Mouse (Mus musculus): ENCODE measurements around the gene Sec16b. TPM values are rescaled to one million over a fixed set of nuclear protein-coding genes. Genes with fewer than 3 reads are reported as not detected.
A peak's percentile ranks its signal among the peaks of the same experiment; 100 is the strongest.

Sec16b gene
- polyA plus RNA-seq, 1 experiment from 2014 or later, result 1.6 TPM

DNA sequence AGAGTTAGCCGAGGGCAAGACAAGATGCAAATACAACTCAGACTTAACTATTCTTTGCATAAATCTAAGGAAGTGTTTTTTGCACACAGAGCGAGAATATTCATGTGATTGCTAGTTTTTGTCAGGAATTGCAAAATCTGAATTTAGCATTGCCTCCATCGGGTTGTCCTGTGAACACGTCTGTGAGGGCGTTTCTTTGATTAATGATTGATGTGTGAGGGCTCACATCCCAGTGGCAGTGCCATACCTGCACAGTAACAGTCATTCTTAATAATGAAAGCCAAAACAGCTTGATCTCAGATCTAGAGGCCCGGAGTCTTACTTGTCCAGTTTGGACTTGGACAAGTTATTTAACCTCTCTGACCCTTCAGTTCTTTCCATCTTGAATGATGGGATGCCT, 3.5 kb upstream of the Sec16b start:
- WGBS, result 74% methylated on average over 6 of the region's 6 CpGs
- Histone ChIP-seq H3K27ac (ENCODE audit: low read depth, low read length) (no peak overlapping the region), H3K27me3 (ENCODE audit: control insufficient read depth, insufficient read depth, low read length) (no peaks in the 10 kb centered on the region), H3K4me2 (replicated peaks; ENCODE audit: low read depth, low read length) (no peak overlapping the region), H3K9ac (ENCODE audit: low read depth, low read length) (no peak overlapping the region), H3K4me3 (ENCODE audit: low read length) (no peak overlapping the region), H3K9me3 (ENCODE audit: control insufficient read depth, low read length) (no peaks in the 10 kb centered on the region), H3K4me1 (ENCODE audit: control insufficient read depth, insufficient read depth, low read length) (no peaks in the 10 kb centered on the region), H3K36me3 (ENCODE audit: control insufficient read depth, insufficient read depth, low read length) (no peaks in the 10 kb centered on the region)
- ATAC-seq (ENCODE audit: low FRiP score, low TSS enrichment), result no peak

DNA sequence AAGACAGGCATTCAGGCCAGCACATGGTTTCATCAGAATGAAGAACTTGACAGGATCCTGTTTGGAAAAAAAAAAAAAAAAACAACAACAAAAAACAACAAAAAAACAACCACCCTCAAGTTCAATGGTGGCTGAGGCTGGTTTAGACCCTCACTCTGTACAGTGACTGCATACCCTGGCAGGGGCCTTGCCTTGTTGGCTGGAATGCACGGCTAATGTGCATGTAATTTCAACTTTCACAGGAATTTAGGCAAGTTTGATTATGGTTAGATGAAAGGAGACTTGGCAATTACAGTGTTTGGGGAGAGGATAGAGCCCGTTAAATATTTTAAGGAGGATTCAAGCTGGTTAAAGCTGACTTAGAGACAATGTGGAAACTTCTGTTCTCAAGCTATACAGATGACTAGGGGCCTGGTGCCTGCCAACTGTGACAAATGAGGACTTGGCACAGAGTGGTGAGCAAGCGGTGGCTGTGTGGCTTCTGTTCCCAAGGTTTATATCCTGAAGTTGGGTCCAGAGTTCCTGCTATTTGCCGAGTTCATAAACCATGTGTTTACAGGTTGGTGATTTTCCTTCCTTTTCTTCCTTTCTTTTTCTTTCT, 567 bp downstream of the Sec16b start:
- 53% methylated on average over 4 of the region's 4 CpGs for WGBS
- Histone ChIP-seq H3K27me3 (ENCODE audit: control insufficient read depth, insufficient read depth, low read length) (no peaks in the 10 kb centered on the region), H3K36me3 (ENCODE audit: control insufficient read depth, insufficient read depth, low read length) (no peaks in the 10 kb centered on the region), H3K9ac (ENCODE audit: low read depth, low read length) (no peak overlapping the region), H3K4me3 (ENCODE audit: low read length) (no peak overlapping the region), H3K9me3 (ENCODE audit: control insufficient read depth, low read length) (no peaks in the 10 kb centered on the region), H3K4me1 (ENCODE audit: control insufficient read depth, insufficient read depth, low read length) (no peaks in the 10 kb centered on the region), H3K27ac (ENCODE audit: low read depth, low read length) (no peak overlapping the region), H3K4me2 (replicated peaks; ENCODE audit: low read depth, low read length) (0 out of 2 replicates have a peak overlapping the region, but pooled peaks have one; percentile 5)
- no peak for ATAC-seq (ENCODE audit: low FRiP score, low TSS enrichment)

DNA sequence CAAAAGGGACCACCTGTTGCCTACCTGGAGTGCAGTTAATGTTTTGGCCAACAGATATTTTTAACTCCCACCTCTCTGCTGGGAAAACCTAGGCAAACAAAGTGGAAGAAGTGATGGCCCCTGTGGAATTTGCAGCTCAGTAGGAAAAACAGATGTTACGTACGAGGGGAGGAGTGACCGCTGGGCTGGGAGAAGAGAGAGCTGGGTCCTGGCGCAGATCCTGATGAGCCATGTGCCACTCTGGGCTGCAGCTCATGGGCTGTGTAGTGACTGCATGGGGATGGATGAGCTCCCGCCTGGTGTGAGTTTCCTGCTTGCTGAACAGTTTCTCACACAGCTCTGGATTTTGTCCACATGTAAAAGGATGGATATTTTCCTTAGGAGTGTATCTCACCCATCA, 1.3 kb downstream of the Sec16b start:
- H3K9me3 ChIP-seq (ENCODE audit: control insufficient read depth, low read length), result no peaks in the 10 kb centered on the region

DNA sequence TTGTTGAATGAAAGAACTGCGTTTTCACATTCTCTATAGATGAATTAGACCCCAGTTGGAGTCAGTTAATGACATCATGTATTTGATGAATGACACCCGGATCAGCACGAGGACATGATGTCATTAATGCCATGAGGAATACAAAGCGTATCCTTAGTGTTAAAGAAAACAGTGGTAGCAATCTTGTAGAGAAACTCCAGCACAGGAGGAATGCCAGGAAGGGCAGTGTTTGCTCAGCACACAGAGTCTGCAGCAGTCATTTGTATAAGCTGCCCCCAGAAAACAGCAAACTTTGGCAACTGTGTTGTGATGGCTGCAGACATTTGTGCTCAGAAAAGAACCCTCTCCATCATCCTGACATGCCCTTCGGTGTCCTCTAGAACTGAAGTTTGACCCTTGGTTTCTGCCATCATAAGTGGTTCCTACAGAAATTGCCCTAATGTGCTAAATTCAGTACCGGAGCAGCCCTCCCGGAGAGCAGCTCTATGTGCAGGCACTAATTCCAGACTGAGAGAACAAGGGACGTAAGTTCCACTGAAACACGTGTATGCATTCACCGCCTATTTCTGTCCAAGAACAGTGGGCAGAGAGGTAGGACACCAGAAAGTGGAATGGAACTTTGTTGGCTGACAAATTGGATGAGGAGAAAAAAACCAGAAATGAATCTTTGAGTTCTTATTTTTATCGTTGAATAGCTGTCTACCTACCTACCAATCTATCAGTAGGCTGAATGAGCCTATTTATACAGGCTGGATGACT, 6.3 kb downstream of the Sec16b start:
- Histone ChIP-seq H3K36me3 (ENCODE audit: control insufficient read depth, insufficient read depth, low read length) (no peaks in the 10 kb centered on the region), H3K9me3 (ENCODE audit: control insufficient read depth, low read length) (no peaks in the 10 kb centered on the region), H3K4me3 (ENCODE audit: low read length) (no peak overlapping the region), H3K9ac (ENCODE audit: low read depth, low read length) (no peak overlapping the region), H3K27me3 (ENCODE audit: control insufficient read depth, insufficient read depth, low read length) (no peaks in the 10 kb centered on the region), H3K27ac (ENCODE audit: low read depth, low read length) (no peak overlapping the region), H3K4me1 (ENCODE audit: control insufficient read depth, insufficient read depth, low read length) (no peaks in the 10 kb centered on the region), H3K4me2 (replicated peaks; ENCODE audit: low read depth, low read length) (no peak overlapping the region)
- ATAC-seq (ENCODE audit: low FRiP score, low TSS enrichment), result no peak
- WGBS, result 80% methylated on average over 11 of the region's 11 CpGs

More for the DNA sequence above, 1.3 kb downstream of the Sec16b start:
- Histone ChIP-seq H3K4me1 (ENCODE audit: control insufficient read depth, insufficient read depth, low read length) (no peaks in the 10 kb centered on the region), H3K27me3 (ENCODE audit: control insufficient read depth, insufficient read depth, low read length) (no peaks in the 10 kb centered on the region), H3K9ac (ENCODE audit: low read depth, low read length) (no peak overlapping the region), H3K36me3 (ENCODE audit: control insufficient read depth, insufficient read depth, low read length) (no peaks in the 10 kb centered on the region), H3K4me3 (ENCODE audit: low read length) (no peak overlapping the region), H3K27ac (ENCODE audit: low read depth, low read length) (no peak overlapping the region), H3K4me2 (replicated peaks; ENCODE audit: low read depth, low read length) (no peak overlapping the region; the same call in 1 of the 2 replicates)
- 40% methylated on average over 5 of the region's 5 CpGs for WGBS
- ATAC-seq (ENCODE audit: low FRiP score, low TSS enrichment), result no peak

DNA sequence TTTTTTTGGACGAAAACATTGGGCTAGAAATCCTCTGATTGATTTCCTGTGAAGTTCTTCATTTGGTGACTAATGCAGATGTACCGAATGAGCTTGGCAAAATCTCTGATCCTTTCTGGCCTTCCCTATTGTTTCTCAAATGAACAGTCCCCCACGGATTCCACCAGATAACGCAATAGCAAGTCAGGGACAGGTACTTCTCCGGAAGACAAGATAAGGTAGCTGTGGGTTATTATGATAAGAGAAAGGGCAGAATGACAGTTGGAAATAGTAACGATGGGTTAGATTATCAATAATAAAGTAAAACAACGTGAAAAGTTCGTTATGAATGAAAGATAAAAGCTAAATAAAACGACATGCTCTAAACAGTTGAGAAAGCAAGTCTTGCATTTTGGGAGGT, 7.0 kb downstream of the Sec16b start:
- no peak for ATAC-seq (ENCODE audit: low FRiP score, low TSS enrichment)
- no peak overlapping the region for H3K4me2 ChIP-seq (replicated peaks; ENCODE audit: low read depth, low read length)
- no peak overlapping the region for H3K4me3 ChIP-seq (ENCODE audit: low read length)
- H3K27me3 ChIP-seq (ENCODE audit: control insufficient read depth, insufficient read depth, low read length), result no peaks in the 10 kb centered on the region
- H3K27ac ChIP-seq (ENCODE audit: low read depth, low read length), result no peak overlapping the region
- no peak overlapping the region for H3K9ac ChIP-seq (ENCODE audit: low read depth, low read length)
- no peaks in the 10 kb centered on the region for H3K4me1 ChIP-seq (ENCODE audit: control insufficient read depth, insufficient read depth, low read length)
- no peaks in the 10 kb centered on the region for H3K36me3 ChIP-seq (ENCODE audit: control insufficient read depth, insufficient read depth, low read length)
- 87% methylated on average over 9 of the region's 9 CpGs for WGBS
- no peaks in the 10 kb centered on the region for H3K9me3 ChIP-seq (ENCODE audit: control insufficient read depth, low read length)

DNA sequence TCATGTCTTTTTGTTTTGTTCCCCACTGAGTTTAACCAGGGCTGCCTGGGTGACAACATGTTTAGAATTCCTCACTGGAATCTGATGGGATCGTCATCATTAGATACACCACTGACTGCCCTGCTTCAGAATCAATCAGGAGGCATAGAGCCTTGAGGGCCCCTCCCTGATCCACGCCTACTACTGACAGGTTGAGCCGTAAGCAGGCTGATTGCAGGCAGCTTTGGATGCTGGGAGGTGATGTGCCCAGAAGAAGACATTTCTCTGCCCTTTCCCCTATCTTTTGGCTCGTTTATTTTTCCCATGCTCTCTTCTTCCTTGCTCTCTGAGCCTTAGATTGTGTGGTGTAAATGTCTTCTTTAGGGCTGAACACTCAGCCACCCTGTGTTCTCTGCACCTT, 7.8 kb downstream of the Sec16b start:
- WGBS, result 73% methylated on average over 4 of the region's 4 CpGs
- no peak for ATAC-seq (ENCODE audit: low FRiP score, low TSS enrichment)
- Histone ChIP-seq H3K4me1 (ENCODE audit: control insufficient read depth, insufficient read depth, low read length) (no peaks in the 10 kb centered on the region), H3K27ac (ENCODE audit: low read depth, low read length) (no peak overlapping the region), H3K9me3 (ENCODE audit: control insufficient read depth, low read length) (no peaks in the 10 kb centered on the region), H3K27me3 (ENCODE audit: control insufficient read depth, insufficient read depth, low read length) (no peaks in the 10 kb centered on the region), H3K9ac (ENCODE audit: low read depth, low read length) (no peak overlapping the region), H3K4me2 (replicated peaks; ENCODE audit: low read depth, low read length) (no peak overlapping the region), H3K36me3 (ENCODE audit: control insufficient read depth, insufficient read depth, low read length) (no peaks in the 10 kb centered on the region), H3K4me3 (ENCODE audit: low read length) (no peak overlapping the region)

DNA sequence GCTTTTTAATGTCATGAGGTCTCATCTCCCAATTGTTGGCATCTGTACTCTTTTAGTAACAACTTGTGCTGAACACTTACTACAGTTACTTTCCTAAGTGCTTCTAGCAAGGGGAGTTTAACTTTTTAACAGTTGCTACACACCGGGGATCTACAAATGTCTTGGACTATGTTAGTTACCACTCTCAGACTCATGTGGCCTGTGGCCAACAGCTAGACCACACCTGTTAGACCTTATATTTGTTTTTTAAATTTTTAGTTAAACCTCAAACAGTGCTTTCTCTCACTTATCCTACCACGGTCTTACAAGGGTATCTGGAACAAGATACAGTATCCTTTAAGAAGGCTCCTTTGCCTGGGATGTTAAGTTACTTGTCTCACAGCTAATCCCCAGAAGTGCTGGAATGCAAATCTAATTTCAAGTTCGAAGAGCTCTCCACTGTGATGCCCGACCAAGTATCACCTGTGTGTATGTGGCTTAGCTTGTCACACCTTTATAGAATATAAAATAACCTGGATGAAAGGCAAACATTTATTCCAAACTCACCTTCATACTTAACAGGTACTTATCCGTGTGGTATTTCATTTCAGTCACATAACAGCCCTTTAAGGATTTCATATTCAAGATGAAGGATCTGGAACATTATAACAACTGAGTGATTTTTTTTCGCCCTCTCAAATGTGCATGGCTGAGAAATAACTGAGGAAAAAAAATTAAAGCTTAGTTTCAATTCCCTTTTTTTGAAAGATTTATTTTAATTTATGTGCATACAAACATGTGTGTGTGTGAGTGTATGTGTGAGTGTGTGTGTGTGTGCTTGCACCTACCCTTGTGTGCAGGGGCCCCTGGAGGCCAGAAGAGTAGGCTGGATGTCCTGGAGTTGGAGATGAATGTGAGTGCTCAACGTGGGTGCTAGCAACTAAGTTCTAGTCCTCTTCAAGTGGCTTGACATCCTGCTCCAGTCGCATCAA, 10.6 kb downstream of the Sec16b start:
- no peak for ATAC-seq (ENCODE audit: low FRiP score, low TSS enrichment)
- H3K27ac ChIP-seq (ENCODE audit: low read depth, low read length), result no peak overlapping the region
- 86% methylated on average over 8 of the region's 8 CpGs for WGBS

DNA sequence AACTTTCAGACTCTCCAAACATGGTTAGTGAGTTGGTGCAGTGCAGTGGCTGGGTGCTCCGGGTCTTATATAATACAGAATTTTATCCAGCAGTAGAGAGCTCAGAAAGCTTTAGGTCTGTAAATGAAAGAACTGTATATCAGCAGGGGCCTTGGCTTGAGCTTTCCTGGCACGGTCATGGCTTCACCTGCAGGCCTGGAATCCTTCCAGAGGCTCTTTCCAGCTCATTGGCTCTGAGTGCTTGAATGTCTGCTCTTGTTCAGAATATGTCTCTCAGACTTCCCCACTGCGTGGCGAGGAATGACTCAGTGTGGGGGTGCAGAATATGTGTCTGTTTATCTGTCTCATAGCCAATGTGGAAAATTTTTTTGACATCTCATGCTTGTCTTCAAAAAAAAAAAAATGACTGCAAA, 11.6 kb downstream of the Sec16b start:
- no peak overlapping the region for H3K27ac ChIP-seq (ENCODE audit: low read depth, low read length)
- no peak overlapping the region for H3K4me3 ChIP-seq (ENCODE audit: low read length)
- 52% methylated on average over 4 of the region's 4 CpGs for WGBS
- no peaks in the 10 kb centered on the region for H3K27me3 ChIP-seq (ENCODE audit: control insufficient read depth, insufficient read depth, low read length)
- ATAC-seq (ENCODE audit: low FRiP score, low TSS enrichment), result no peak
- H3K4me2 ChIP-seq (replicated peaks; ENCODE audit: low read depth, low read length), result no peak overlapping the region
- no peak overlapping the region for H3K9ac ChIP-seq (ENCODE audit: low read depth, low read length)
- no peaks in the 10 kb centered on the region for H3K4me1 ChIP-seq (ENCODE audit: control insufficient read depth, insufficient read depth, low read length)
- H3K36me3 ChIP-seq (ENCODE audit: control insufficient read depth, insufficient read depth, low read length), result no peaks in the 10 kb centered on the region
- H3K9me3 ChIP-seq (ENCODE audit: control insufficient read depth, low read length), result no peaks in the 10 kb centered on the region

More for the DNA sequence above, 10.6 kb downstream of the Sec16b start:
- H3K9ac ChIP-seq (ENCODE audit: low read depth, low read length), result no peak overlapping the region
- no peaks in the 10 kb centered on the region for H3K36me3 ChIP-seq (ENCODE audit: control insufficient read depth, insufficient read depth, low read length)
- H3K4me3 ChIP-seq (ENCODE audit: low read length), result no peak overlapping the region
- H3K4me2 ChIP-seq (replicated peaks; ENCODE audit: low read depth, low read length), result no peak overlapping the region
- no peaks in the 10 kb centered on the region for H3K9me3 ChIP-seq (ENCODE audit: control insufficient read depth, low read length)
- H3K27me3 ChIP-seq (ENCODE audit: control insufficient read depth, insufficient read depth, low read length), result no peaks in the 10 kb centered on the region
- no peaks in the 10 kb centered on the region for H3K4me1 ChIP-seq (ENCODE audit: control insufficient read depth, insufficient read depth, low read length)
